Mouse (Mus musculus): ENCODE measurements around the gene Fbxo9.

- TF ChIP-seq CTCF (IDR thresholded peaks at IDR 0.05; ENCODE audit: low read depth, low read length), result no peak
- TF ChIP-seq GATA1 (IDR thresholded peaks at IDR 0.05; ENCODE audit: borderline replicate concordance, low read length), result no peak
- no peak for TF ChIP-seq POLR2AphosphoS5 (IDR thresholded peaks at IDR 0.05; ENCODE audit: insufficient replicate concordance, low read depth, low read length)
- TF ChIP-seq TAL1 (conservative IDR thresholded peaks at IDR 0.05; ENCODE audit: low read depth, low read length), result no peak
- TF ChIP-seq GATA2 (IDR thresholded peaks at IDR 0.05; ENCODE audit: borderline replicate concordance, low read depth, low read length), result no peak
Observed at GRCm38 (mm10) chr9:78087751-78088150, 21.1 kb downstream of the Fbxo9 start.
